Mouse (Mus musculus) heart, postnatal 0 days (tissue): ENCODE measurements at regions not wholly inside any gene's neighbourhood (a gene's known extent, or its start where the extent isn't known, plus 50 kb on each side); places are given as distances from the start of the nearest gene placed in this dataset.

ENCODE experiments used
- CTCF ChIP-seq: IDR thresholded peaks from 2 replicates; pipeline ENCODE4 v1.5.1; 2016; ENCODE audit warnings: antibody characterized with exemption, control low read depth, low read depth
- EP300 ChIP-seq: IDR thresholded peaks from 2 replicates; pipeline ENCODE4 v1.6.1; 2016; ENCODE audit warnings: antibody characterized with exemption, low read depth

GRCm38 (mm10) chr4:12287079-12287686, 115.4 kb upstream of the Fam92a start:
- no peak for TF ChIP-seq CTCF
- TF ChIP-seq EP300: no peak
